Mouse (Mus musculus) ES-E14 (cell line): ENCODE data around the gene Eif4e. TPM values are rescaled to one million over a fixed set of nuclear protein-coding genes. Genes with fewer than 3 reads are reported as not detected.

Experiments used
- DNase-seq: peaks from one replicate; pipeline ENCODE4 v3.0.0-alpha.2; 2013; ENCODE audit warnings: low read depth, low spot score
- H3K27ac ChIP-seq: 2 replicates; pipeline ENCODE4 v1.5.1; 2012; ENCODE audit warnings: low read depth, mild to moderate bottlenecking, low read length, moderate library complexity, mixed read lengths; ENCODE audit not compliant: poor library complexity, insufficient read depth, severe bottlenecking
- H3K36me3 ChIP-seq: 2 replicates; pipeline ENCODE4 v1.6.1; 2012; ENCODE audit warnings: mild to moderate bottlenecking, low read length, moderate library complexity, mixed read lengths; ENCODE audit not compliant: control insufficient read depth, poor library complexity, insufficient read depth, severe bottlenecking
- H3K4me1 ChIP-seq, 2 experiments: fragments of 150-350 bp in 1 of 2; sonication (generic) in 1 of 2; 2 replicates each; pipeline ENCODE4 v1.6.1; 2012; ENCODE audit warnings: low read length in 2 of 2, mild to moderate bottlenecking in 1 of 2, mixed read lengths in 1 of 2; ENCODE audit not compliant: control insufficient read depth in 2 of 2, insufficient read depth in 2 of 2, poor library complexity in 1 of 2
- H3K4me3 ChIP-seq, 2 experiments: fragments of 150-350 bp in 1 of 2; sonication (generic) in 1 of 2; 2 replicates each; pipeline ENCODE4 v1.5.1; 2012; ENCODE audit warnings: low read length in 2 of 2, low read depth in 1 of 2, mild to moderate bottlenecking in 1 of 2, mixed read lengths in 1 of 2; ENCODE audit not compliant: insufficient read depth in 1 of 2, poor library complexity in 1 of 2, severe bottlenecking in 1 of 2
- H3K9ac ChIP-seq: 2 replicates; pipeline ENCODE4 v1.6.1; 2012; ENCODE audit warnings: low read depth, mild to moderate bottlenecking, low read length, mixed read lengths; ENCODE audit not compliant: poor library complexity, insufficient read depth, severe bottlenecking
- H3K9me3 ChIP-seq: fragments of 150-350 bp; sonication (generic); 2 replicates; pipeline ENCODE4 v1.6.1; 2012; ENCODE audit warnings: low read depth, mild to moderate bottlenecking, low read length; ENCODE audit not compliant: control insufficient read depth, insufficient read depth
- CHD2 ChIP-seq: IDR thresholded peaks from 2 replicates; pipeline ENCODE4 v1.6.1; 2014; ENCODE audit warnings: mild to moderate bottlenecking, low read depth, low read length, inconsistent platforms
- HCFC1 ChIP-seq: IDR thresholded peaks from 2 replicates; pipeline ENCODE4 v1.6.1; 2012; ENCODE audit warnings: low read length, inconsistent platforms, borderline replicate concordance; ENCODE audit not compliant: insufficient read depth
- MAFK ChIP-seq: IDR thresholded peaks from 2 replicates; pipeline ENCODE4 v1.6.1; 2014; ENCODE audit warnings: mild to moderate bottlenecking, low read depth, low read length, inconsistent platforms; ENCODE audit not compliant: insufficient read depth
- ZC3H11A ChIP-seq: IDR thresholded peaks from 2 replicates; pipeline ENCODE4 v1.6.1; 2012; ENCODE audit warnings: low read depth, mild to moderate bottlenecking, inconsistent platforms, low read length, borderline replicate concordance
- ZNF384 ChIP-seq: IDR thresholded peaks from 2 replicates; pipeline ENCODE4 v1.6.1; 2012; ENCODE audit warnings: low read depth, low read length, inconsistent platforms
- in situ Hi-C, 2 experiments: fragments of 600-800 bp; cut with MboI; formaldehyde crosslinking; loops; one replicate each; pipeline ENCODE4 v1.15.1; 2025; ENCODE audit warnings: low sequenced_read_pairs in 2 of 2, inconsistent platforms in 1 of 2; ENCODE audit not compliant: unreplicated experiment in 2 of 2
- total RNA-seq: library from RNA; depleted of rRNA; stranded (reverse); fragments of 300-350 nt; gene quantifications from 2 replicates; pipeline ENCODE4 v1.2.3, GENCODE M21; 2012

Gene Eif4e
- total RNA-seq, 1 experiment: 235 TPM

DNA sequence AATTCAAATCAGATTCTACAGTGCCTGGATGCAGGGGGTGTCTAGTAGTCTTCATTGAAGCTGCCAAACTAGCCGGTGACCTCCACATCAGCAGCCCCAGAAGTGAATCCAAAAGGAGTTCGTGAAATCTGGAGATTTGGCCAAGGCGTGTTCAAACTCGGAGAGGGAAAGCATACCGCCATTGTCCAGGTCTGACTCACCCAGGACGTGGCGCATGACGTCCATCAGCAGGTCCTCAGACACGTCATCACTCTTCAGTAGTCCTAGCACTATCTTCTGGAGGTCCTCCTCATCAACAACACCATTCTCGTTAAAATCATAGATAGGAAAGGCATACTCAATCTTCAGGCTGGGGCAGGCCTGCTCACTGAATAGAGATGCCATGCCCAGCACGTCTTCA lies 22.2 kb upstream of the Eif4e start:
- Histone ChIP-seq H3K4me3 (no peak overlapping the region), H3K9ac (no peak overlapping the region), H3K27ac (no peak overlapping the region), H3K36me3 (no peaks in the 10 kb centered on the region), H3K9me3 (no peaks in the 10 kb centered on the region), H3K4me1 (no peaks in the 10 kb centered on the region)
- in situ Hi-C loops: no loop called here
- TF ChIP-seq ZNF384 (no peak), HCFC1 (no peak), MAFK (no peak), ZC3H11A (no peak), CHD2 (no peak)
- DNase-seq: no peak

DNA sequence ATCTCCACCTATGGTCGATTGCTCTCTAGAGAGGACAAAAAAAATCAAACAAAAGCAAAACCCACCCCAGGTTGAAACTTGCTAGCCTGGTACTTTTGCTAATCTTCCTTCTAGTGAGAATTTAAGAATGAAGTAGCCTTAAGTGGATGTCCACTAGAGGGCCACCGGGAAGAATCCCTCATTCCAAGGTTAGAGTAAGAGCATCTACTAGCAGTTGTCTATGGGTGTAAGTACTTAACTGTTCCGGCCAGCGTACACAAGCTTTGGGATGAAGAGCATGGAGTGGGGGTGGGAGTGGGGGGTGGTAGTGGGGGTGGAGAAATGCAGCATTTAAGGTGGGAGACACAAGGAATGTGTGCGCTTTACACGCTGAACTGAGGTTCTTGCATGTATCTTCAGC lies 19.2 kb upstream of the Eif4e start:
- in situ Hi-C loops: no loop called here
- no peaks in the 10 kb centered on the region for H3K4me1 ChIP-seq
- H3K36me3 ChIP-seq: no peaks in the 10 kb centered on the region
- TF ChIP-seq CHD2: no peak
- no peak for TF ChIP-seq ZNF384
- TF ChIP-seq MAFK: no peak
- no peak for TF ChIP-seq HCFC1
- TF ChIP-seq ZC3H11A: no peak
- no peak overlapping the region for H3K9ac ChIP-seq
- H3K4me3 ChIP-seq: no peak overlapping the region
- H3K27ac ChIP-seq: no peak overlapping the region
- DNase-seq: no peak
- H3K9me3 ChIP-seq: no peaks in the 10 kb centered on the region

DNA sequence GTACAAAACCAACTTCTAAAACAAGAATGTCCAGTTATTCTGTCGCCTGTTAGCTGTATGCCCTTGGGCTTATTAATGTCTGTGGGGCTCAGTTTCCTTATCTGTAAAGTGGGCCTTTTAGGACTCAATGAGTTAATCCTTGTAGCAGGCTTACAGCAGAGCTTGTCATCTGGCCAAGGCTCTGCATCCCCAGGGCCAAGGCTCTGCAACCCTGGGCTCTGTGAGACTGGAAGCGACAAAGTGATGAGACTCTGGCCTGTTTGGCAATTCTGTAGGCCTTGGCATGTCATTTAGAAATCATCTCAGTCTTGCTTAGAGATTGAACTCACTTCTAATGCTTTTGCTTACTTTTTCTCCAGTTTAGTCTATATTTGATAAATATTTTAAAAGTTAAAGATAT lies 16.4 kb upstream of the Eif4e start:
- in situ Hi-C loops: no loop called here
- H3K4me1 ChIP-seq: no peaks in the 10 kb centered on the region
- no peak overlapping the region for H3K9ac ChIP-seq
- no peaks in the 10 kb centered on the region for H3K9me3 ChIP-seq
- H3K4me3 ChIP-seq: no peak overlapping the region
- no peak overlapping the region for H3K27ac ChIP-seq
- no peaks in the 10 kb centered on the region for H3K36me3 ChIP-seq
- DNase-seq: no peak
- no peak for TF ChIP-seq MAFK
- no peak for TF ChIP-seq ZNF384
- TF ChIP-seq HCFC1: no peak
- no peak for TF ChIP-seq CHD2
- no peak for TF ChIP-seq ZC3H11A

DNA sequence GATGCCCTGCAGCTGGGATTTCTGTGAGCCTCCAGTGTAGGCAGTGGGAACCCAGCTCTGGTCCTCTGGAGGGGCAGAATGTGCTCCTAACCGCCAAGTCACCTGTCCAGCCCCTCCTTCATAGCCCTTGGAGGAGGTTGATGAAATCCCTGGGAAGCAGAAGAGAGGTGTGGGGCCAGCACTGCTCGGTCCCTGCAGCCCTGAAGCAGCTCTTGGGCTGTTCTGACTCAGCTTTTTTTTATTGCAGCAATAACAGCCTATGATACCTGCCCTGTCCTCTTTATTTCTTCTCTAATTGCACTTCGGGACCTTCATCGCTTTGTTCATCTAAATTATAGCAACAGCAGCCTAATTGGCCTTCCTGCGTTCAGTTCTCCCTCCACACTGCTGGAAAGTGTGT lies 15.5 kb upstream of the Eif4e start:
- Histone ChIP-seq H3K9me3 (no peaks in the 10 kb centered on the region), H3K27ac (no peak overlapping the region), H3K4me1 (no peaks in the 10 kb centered on the region), H3K9ac (no peak overlapping the region), H3K4me3 (no peak overlapping the region), H3K36me3 (no peaks in the 10 kb centered on the region)
- DNase-seq: no peak
- TF ChIP-seq CHD2 (no peak), MAFK (no peak), HCFC1 (no peak), ZC3H11A (no peak), ZNF384 (no peak)
- in situ Hi-C loops: no loop called here

DNA sequence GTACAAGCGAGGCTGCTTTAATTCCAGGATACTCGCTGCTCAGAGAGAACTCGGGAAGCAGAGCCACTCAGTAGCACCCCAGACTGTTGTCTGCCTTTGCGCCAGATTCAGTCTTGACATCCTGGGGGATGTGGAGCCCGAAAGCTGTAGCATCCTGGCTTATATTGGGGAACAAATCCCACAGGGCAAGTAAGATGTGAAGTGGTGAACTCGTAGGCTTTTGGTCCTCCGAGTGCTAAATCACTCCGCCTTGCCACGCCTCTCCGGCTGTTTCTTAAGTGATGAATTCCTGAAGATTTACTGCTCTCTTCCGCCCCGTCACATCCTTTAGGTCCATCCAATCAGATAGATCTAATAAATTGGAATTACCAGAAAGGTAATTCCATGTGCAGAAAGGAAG lies 12.7 kb upstream of the Eif4e start:
- no peaks in the 10 kb centered on the region for H3K4me1 ChIP-seq
- DNase-seq: no peak

More for the DNA sequence above, 12.7 kb upstream of the Eif4e start:
- Histone ChIP-seq H3K9me3 (no peaks in the 10 kb centered on the region), H3K36me3 (no peaks in the 10 kb centered on the region), H3K9ac (no peak overlapping the region), H3K4me3 (no peak overlapping the region), H3K27ac (no peak overlapping the region)
- in situ Hi-C loops: no loop called here
- TF ChIP-seq MAFK: no peak
- no peak for TF ChIP-seq ZNF384
- TF ChIP-seq HCFC1: no peak
- no peak for TF ChIP-seq ZC3H11A
- TF ChIP-seq CHD2: no peak
